Mouse (Mus musculus) ES-E14 (cell line): ENCODE measurements around the gene Alk. TPM values are rescaled to one million over a fixed set of nuclear protein-coding genes. Genes with fewer than 3 reads are reported as not detected.

Experiments
- DNase-seq: peaks from one replicate; pipeline ENCODE4 v3.0.0-alpha.2; 2013; ENCODE audit warnings: low read depth, low spot score
- H3K27ac ChIP-seq: 2 replicates; pipeline ENCODE4 v1.5.1; 2012; ENCODE audit warnings: low read depth, mild to moderate bottlenecking, low read length, moderate library complexity, mixed read lengths; ENCODE audit not compliant: poor library complexity, insufficient read depth, severe bottlenecking
- H3K36me3 ChIP-seq: 2 replicates; pipeline ENCODE4 v1.6.1; 2012; ENCODE audit warnings: mild to moderate bottlenecking, low read length, moderate library complexity, mixed read lengths; ENCODE audit not compliant: control insufficient read depth, poor library complexity, insufficient read depth, severe bottlenecking
- H3K4me1 ChIP-seq, 2 experiments: fragments of 150-350 bp in 1 of 2; sonication (generic) in 1 of 2; 2 replicates each; pipeline ENCODE4 v1.6.1; 2012; ENCODE audit warnings: low read length in 2 of 2, mild to moderate bottlenecking in 1 of 2, mixed read lengths in 1 of 2; ENCODE audit not compliant: control insufficient read depth in 2 of 2, insufficient read depth in 2 of 2, poor library complexity in 1 of 2
- H3K4me3 ChIP-seq, 2 experiments: fragments of 150-350 bp in 1 of 2; sonication (generic) in 1 of 2; 2 replicates each; pipeline ENCODE4 v1.5.1; 2012; ENCODE audit warnings: low read length in 2 of 2, low read depth in 1 of 2, mild to moderate bottlenecking in 1 of 2, mixed read lengths in 1 of 2; ENCODE audit not compliant: insufficient read depth in 1 of 2, poor library complexity in 1 of 2, severe bottlenecking in 1 of 2
- H3K9ac ChIP-seq: 2 replicates; pipeline ENCODE4 v1.6.1; 2012; ENCODE audit warnings: low read depth, mild to moderate bottlenecking, low read length, mixed read lengths; ENCODE audit not compliant: poor library complexity, insufficient read depth, severe bottlenecking
- H3K9me3 ChIP-seq: fragments of 150-350 bp; sonication (generic); 2 replicates; pipeline ENCODE4 v1.6.1; 2012; ENCODE audit warnings: low read depth, mild to moderate bottlenecking, low read length; ENCODE audit not compliant: control insufficient read depth, insufficient read depth
- CHD2 ChIP-seq: IDR thresholded peaks from 2 replicates; pipeline ENCODE4 v1.6.1; 2014; ENCODE audit warnings: mild to moderate bottlenecking, low read depth, low read length, inconsistent platforms
- HCFC1 ChIP-seq: IDR thresholded peaks from 2 replicates; pipeline ENCODE4 v1.6.1; 2012; ENCODE audit warnings: low read length, inconsistent platforms, borderline replicate concordance; ENCODE audit not compliant: insufficient read depth
- MAFK ChIP-seq: IDR thresholded peaks from 2 replicates; pipeline ENCODE4 v1.6.1; 2014; ENCODE audit warnings: mild to moderate bottlenecking, low read depth, low read length, inconsistent platforms; ENCODE audit not compliant: insufficient read depth
- ZC3H11A ChIP-seq: IDR thresholded peaks from 2 replicates; pipeline ENCODE4 v1.6.1; 2012; ENCODE audit warnings: low read depth, mild to moderate bottlenecking, inconsistent platforms, low read length, borderline replicate concordance
- ZNF384 ChIP-seq: IDR thresholded peaks from 2 replicates; pipeline ENCODE4 v1.6.1; 2012; ENCODE audit warnings: low read depth, low read length, inconsistent platforms
- in situ Hi-C, 2 experiments: fragments of 600-800 bp; cut with MboI; formaldehyde crosslinking; loops; one replicate each; pipeline ENCODE4 v1.15.1; 2025; ENCODE audit warnings: low sequenced_read_pairs in 2 of 2, inconsistent platforms in 1 of 2; ENCODE audit not compliant: unreplicated experiment in 2 of 2
- total RNA-seq: library from RNA; depleted of rRNA; stranded (reverse); fragments of 300-350 nt; gene quantifications from 2 replicates; pipeline ENCODE4 v1.2.3, GENCODE M21; 2012

The Alk gene
- total RNA-seq, 1 experiment: 0.58 TPM

DNA sequence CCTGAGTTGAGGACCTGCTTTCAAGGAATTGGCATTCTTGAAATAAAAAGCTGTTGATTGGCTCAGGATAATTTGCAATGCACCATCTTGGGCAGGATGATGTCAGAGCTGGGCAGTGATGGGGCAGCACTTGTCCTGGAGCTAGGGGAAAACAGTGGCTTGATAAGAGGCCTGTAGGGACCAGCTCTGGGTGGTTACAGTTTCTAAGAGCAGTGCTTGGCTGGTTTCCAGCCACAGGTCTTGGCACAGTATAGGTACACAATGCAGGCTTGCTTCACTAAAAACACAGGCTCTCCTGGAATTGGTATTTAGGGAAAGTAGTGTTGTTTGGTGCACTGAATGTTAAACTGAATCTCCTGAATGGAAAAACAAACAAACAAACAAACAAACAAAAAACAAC is 662.4 kb downstream of the Alk start:
- no peak overlapping the region for H3K27ac ChIP-seq
- no peak for DNase-seq

DNA sequence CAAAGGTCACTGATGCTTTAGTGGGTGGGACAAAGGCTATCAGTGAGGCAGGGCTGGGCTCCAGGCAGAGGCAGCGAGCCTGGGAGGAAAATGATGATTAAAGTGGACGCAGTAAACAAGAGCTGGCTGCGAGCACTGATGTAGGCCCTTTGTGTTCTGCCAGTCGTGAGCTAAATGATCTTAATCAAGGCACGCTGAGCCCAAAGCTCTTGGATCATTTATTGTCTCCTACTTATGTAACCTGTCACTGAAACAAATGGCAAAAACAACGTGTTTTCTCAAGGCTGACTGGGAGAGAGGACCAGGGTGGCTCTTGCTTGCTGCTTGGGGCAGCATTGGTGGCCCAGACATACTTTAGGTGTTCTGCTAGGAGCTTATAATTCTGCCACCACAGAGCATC is 663.0 kb downstream of the Alk start:
- Histone ChIP-seq H3K9me3 (no peaks in the 10 kb centered on the region), H3K4me3 (no peak overlapping the region), H3K9ac (no peak overlapping the region), H3K36me3 (no peaks in the 10 kb centered on the region), H3K27ac (no peak overlapping the region), H3K4me1 (no peaks in the 10 kb centered on the region)
- TF ChIP-seq ZC3H11A: no peak
- TF ChIP-seq CHD2: no peak
- no peak for TF ChIP-seq MAFK
- TF ChIP-seq ZNF384: no peak
- DNase-seq: no peak
- in situ Hi-C loops: no loop called here

More for the DNA sequence above, 662.4 kb downstream of the Alk start:
- Histone ChIP-seq H3K9ac (no peak overlapping the region), H3K4me1 (no peaks in the 10 kb centered on the region), H3K36me3 (no peaks in the 10 kb centered on the region), H3K4me3 (no peak overlapping the region), H3K9me3 (no peaks in the 10 kb centered on the region)
- no peak for TF ChIP-seq MAFK
- no peak for TF ChIP-seq ZNF384
- TF ChIP-seq CHD2: no peak
- no peak for TF ChIP-seq ZC3H11A
- TF ChIP-seq HCFC1: no peak
- in situ Hi-C loops: no loop called here

DNA sequence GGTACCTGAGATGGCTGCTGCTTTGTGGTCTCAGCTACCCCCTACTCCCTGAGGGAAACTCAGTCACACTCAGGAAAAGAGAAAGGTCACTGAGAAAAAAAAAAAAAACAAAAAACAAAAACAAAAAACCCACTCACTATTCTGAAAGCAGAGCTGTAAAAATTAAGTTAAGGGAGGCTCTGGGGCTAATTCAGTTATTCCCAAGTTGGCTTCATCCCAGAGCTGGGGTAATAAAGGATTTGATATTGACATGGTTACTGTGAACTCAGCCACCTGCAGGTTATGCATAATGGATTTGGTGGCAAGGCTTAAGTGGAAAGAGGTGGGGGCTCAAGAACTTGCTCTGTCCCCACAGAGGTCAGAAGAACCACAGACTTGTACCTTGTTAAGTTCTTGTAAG is 667.7 kb downstream of the Alk start:
- no peaks in the 10 kb centered on the region for H3K9me3 ChIP-seq
- no peak overlapping the region for H3K4me3 ChIP-seq
- TF ChIP-seq MAFK: no peak
- no peak for TF ChIP-seq ZNF384
- TF ChIP-seq CHD2: no peak
- no peak for TF ChIP-seq ZC3H11A
- no peak for TF ChIP-seq HCFC1
- no peaks in the 10 kb centered on the region for H3K4me1 ChIP-seq
- no peak overlapping the region for H3K27ac ChIP-seq
- DNase-seq: no peak
- in situ Hi-C loops: no loop called here
- no peak overlapping the region for H3K9ac ChIP-seq
- no peaks in the 10 kb centered on the region for H3K36me3 ChIP-seq

DNA sequence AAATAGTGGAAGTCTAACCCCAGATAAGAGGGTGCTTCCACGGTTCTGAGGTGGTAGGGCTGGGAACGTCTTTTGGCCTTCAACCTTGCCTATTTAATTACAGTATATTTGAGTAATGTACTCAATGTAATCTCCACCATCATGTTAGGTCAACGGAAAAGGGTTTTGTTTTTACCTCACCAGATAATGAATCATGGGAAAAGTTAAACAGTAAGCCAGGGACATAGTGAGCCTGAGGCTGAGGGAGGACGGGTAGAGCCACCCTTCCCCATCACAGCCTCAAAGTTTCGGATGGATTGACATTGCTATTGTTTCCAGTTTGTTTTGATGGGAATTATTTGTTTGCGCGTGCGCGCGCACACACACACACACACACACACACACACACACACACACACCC is 668.6 kb downstream of the Alk start:
- no peak for DNase-seq
- in situ Hi-C loops: no loop called here

DNA sequence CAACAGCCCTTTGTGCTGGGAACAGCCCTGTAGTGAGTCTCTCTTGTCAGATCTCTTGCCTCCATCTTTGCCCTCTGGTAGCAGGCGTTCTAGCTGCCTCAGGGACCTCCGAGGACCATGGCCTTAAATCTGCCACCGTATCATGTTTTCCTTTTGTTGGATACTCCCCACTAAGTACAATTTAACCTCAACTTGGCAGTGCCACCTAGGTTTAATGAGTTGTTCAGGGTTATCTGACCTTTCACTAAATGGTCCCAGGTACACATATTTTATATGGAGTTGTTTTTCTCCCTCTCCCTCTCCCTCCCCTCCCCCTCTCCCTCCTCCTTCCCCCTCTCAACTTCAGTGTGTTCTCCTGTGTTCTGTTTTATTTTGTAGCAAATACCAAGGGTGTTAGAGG is 669.1 kb downstream of the Alk start:
- in situ Hi-C loops: no loop called here
- TF ChIP-seq HCFC1 (no peak), CHD2 (no peak), MAFK (no peak), ZNF384 (no peak), ZC3H11A (no peak)
- DNase-seq: no peak
- no peak overlapping the region for H3K27ac ChIP-seq
- H3K4me3 ChIP-seq: no peak overlapping the region
- H3K9ac ChIP-seq: no peak overlapping the region
- no peaks in the 10 kb centered on the region for H3K4me1 ChIP-seq
- H3K36me3 ChIP-seq: no peaks in the 10 kb centered on the region
- H3K9me3 ChIP-seq: no peaks in the 10 kb centered on the region

More for the DNA sequence above, 668.6 kb downstream of the Alk start:
- no peaks in the 10 kb centered on the region for H3K36me3 ChIP-seq
- no peak overlapping the region for H3K9ac ChIP-seq
- no peak overlapping the region for H3K27ac ChIP-seq
- TF ChIP-seq ZNF384: no peak
- TF ChIP-seq MAFK: no peak
- TF ChIP-seq ZC3H11A: no peak
- no peak for TF ChIP-seq CHD2
- no peak for TF ChIP-seq HCFC1
- H3K4me3 ChIP-seq: no peak overlapping the region
- no peaks in the 10 kb centered on the region for H3K4me1 ChIP-seq
- H3K9me3 ChIP-seq: no peaks in the 10 kb centered on the region
